Mouse (Mus musculus): ENCODE data around the gene AY074887. TPM values are rescaled to one million over a fixed set of nuclear protein-coding genes. Genes with fewer than 3 reads are reported as not detected.

The AY074887 gene
- total and polyA plus RNA-seq, 2 experiments from 2014 or later, result 0.98 TPM; not detected in 1

GRCm38 (mm10) chr9:54918191-54918590 is 32.6 kb downstream of the AY074887 start:
- no peak overlapping the region for H3K27ac ChIP-seq
- no peaks in the 10 kb centered on the region for H3K9me3 ChIP-seq (ENCODE audit: low read length)
- WGBS, result 83% methylated on average over 2 of the region's 2 CpGs
- H3K9ac ChIP-seq (replicated peaks; ENCODE audit: low read length), result no peak overlapping the region
- no peaks in the 10 kb centered on the region for H3K27me3 ChIP-seq (ENCODE audit: insufficient read depth, low read length)
- DNase-seq (ENCODE audit: low spot score) (no peak), ATAC-seq (no peak)
- no peaks in the 10 kb centered on the region for H3K36me3 ChIP-seq (ENCODE audit: insufficient read depth, low read length)
- no peak overlapping the region for H3K4me3 ChIP-seq (ENCODE audit: low read length)
- no peak for TF ChIP-seq CTCF (IDR thresholded peaks at IDR 0.05; ENCODE audit: low read depth)
- H3K4me2 ChIP-seq (ENCODE audit: low read depth, low read length), result peak overlapping the region; percentile 94; the same call in 1 of the 2 replicates
- H3K4me1 ChIP-seq (ENCODE audit: insufficient read depth, low read length), result no peaks in the 10 kb centered on the region

GRCm38 (mm10) chr9:54917010-54917677 is 33.7 kb downstream of the AY074887 start, which contains the start of gene Hykk:
Hykk (plus strand) TSS chr9:54917283.
- Histone ChIP-seq H3K9me3 (ENCODE audit: low read length) (no peaks in the 10 kb centered on the region), H3K27ac (peak within 1 kb of the TSS; percentile 15; the same call in 1 of the 2 replicates), H3K4me3 (ENCODE audit: low read length) (peak within 1 kb of the TSS; percentile 76), H3K4me1 (ENCODE audit: insufficient read depth, low read length) (no peaks in the 10 kb centered on the region), H3K36me3 (ENCODE audit: insufficient read depth, low read length) (no peaks in the 10 kb centered on the region), H3K9ac (replicated peaks; ENCODE audit: low read length) (peak within 1 kb of the TSS; percentile 61), H3K27me3 (ENCODE audit: insufficient read depth, low read length) (no peaks in the 10 kb centered on the region), H3K4me2 (ENCODE audit: low read depth, low read length) (peak within 1 kb of the TSS; percentile 94)
- no peak for TF ChIP-seq CTCF (IDR thresholded peaks at IDR 0.05; ENCODE audit: low read depth)
- DNase-seq (ENCODE audit: low spot score) (peak; percentile 96), ATAC-seq (peak; percentile 100)
- WGBS, result under 1% methylated on average over 34 of the region's 34 CpGs

GRCm38 (mm10) chr9:54916401-54916800 is 34.4 kb downstream of the AY074887 start:
- no peak overlapping the region for H3K27ac ChIP-seq
- H3K9ac ChIP-seq (replicated peaks; ENCODE audit: low read length), result no peak overlapping the region
- no peaks in the 10 kb centered on the region for H3K4me1 ChIP-seq (ENCODE audit: insufficient read depth, low read length)
- no peak for TF ChIP-seq CTCF (IDR thresholded peaks at IDR 0.05; ENCODE audit: low read depth)
- no peaks in the 10 kb centered on the region for H3K9me3 ChIP-seq (ENCODE audit: low read length)
- no peaks in the 10 kb centered on the region for H3K27me3 ChIP-seq (ENCODE audit: insufficient read depth, low read length)
- no peak for ATAC-seq
- H3K4me3 ChIP-seq (ENCODE audit: low read length), result peak overlapping the region; percentile 76
- WGBS, result 71% methylated on average over 8 of the region's 8 CpGs
- no peaks in the 10 kb centered on the region for H3K36me3 ChIP-seq (ENCODE audit: insufficient read depth, low read length)
- H3K4me2 ChIP-seq (ENCODE audit: low read depth, low read length), result peak overlapping the region; percentile 94
- DNase-seq (ENCODE audit: low spot score), result no peak

GRCm38 (mm10) chr9:54915576-54915975 is 35.2 kb downstream of the AY074887 start:
- 73% methylated on average over 7 of the region's 7 CpGs for WGBS
- no peaks in the 10 kb centered on the region for H3K9me3 ChIP-seq (ENCODE audit: low read length)
- H3K4me2 ChIP-seq (ENCODE audit: low read depth, low read length), result no peak overlapping the region
- DNase-seq (ENCODE audit: low spot score), result no peak
- H3K4me3 ChIP-seq (ENCODE audit: low read length), result no peak overlapping the region
- H3K4me1 ChIP-seq (ENCODE audit: insufficient read depth, low read length), result no peaks in the 10 kb centered on the region
- H3K27me3 ChIP-seq (ENCODE audit: insufficient read depth, low read length), result no peaks in the 10 kb centered on the region
- no peak overlapping the region for H3K27ac ChIP-seq
- no peak for ATAC-seq
- no peak overlapping the region for H3K9ac ChIP-seq (replicated peaks; ENCODE audit: low read length)
- no peaks in the 10 kb centered on the region for H3K36me3 ChIP-seq (ENCODE audit: insufficient read depth, low read length)
- no peak for TF ChIP-seq CTCF (IDR thresholded peaks at IDR 0.05; ENCODE audit: low read depth)

- peaks cover 21% of the 10 kb centered on the region; the same call in 1 of the 2 replicates for H3K36me3 ChIP-seq (ENCODE audit: insufficient read depth, low read length)
- no peak for ATAC-seq
Measured at GRCm38 (mm10) chr9:54909446-54909845, 41.4 kb downstream of the AY074887 start.

More at GRCm38 (mm10) chr9:54909446-54909845, 41.4 kb downstream of the AY074887 start:
- WGBS, result 94% methylated on average over 5 of the region's 5 CpGs
- no peak for TF ChIP-seq CTCF (IDR thresholded peaks at IDR 0.05; ENCODE audit: low read depth)
- no peak for DNase-seq (ENCODE audit: low spot score)
- H3K27ac ChIP-seq, result no peak overlapping the region
- H3K4me1 ChIP-seq (ENCODE audit: insufficient read depth, low read length), result no peaks in the 10 kb centered on the region
- H3K9me3 ChIP-seq (ENCODE audit: low read length), result no peaks in the 10 kb centered on the region
- no peak overlapping the region for H3K4me2 ChIP-seq (ENCODE audit: low read depth, low read length)
- H3K9ac ChIP-seq (replicated peaks; ENCODE audit: low read length), result no peak overlapping the region
- no peaks in the 10 kb centered on the region for H3K27me3 ChIP-seq (ENCODE audit: insufficient read depth, low read length)
- no peak overlapping the region for H3K4me3 ChIP-seq (ENCODE audit: low read length)

Other genes with a start within 250 kb of the AY074887 start
- 35.6 and 37.9 TPM in 2 replicates for gene Wdr61, start 216.5 kb downstream of the AY074887 start, total RNA-seq (2014; rRNA removed)
- gene Wdr61, start 216.5 kb downstream of the AY074887 start, polyA plus RNA-seq (2015; fragmentation: Nextera tagmentation; extraction: Ambion mirVana), result 88.5 and 96.7 TPM in 2 replicates
- 86.4 and 140 TPM in 2 replicates for gene Crabp1, start 186.2 kb downstream of the AY074887 start, total RNA-seq (2014; rRNA removed)
- gene Crabp1, start 186.2 kb downstream of the AY074887 start, polyA plus RNA-seq (2015; fragmentation: Nextera tagmentation; extraction: Ambion mirVana), result 155 and 166 TPM in 2 replicates
- 31.4 and 34.2 TPM in 2 replicates for gene Ireb2, start 87.2 kb downstream of the AY074887 start, total RNA-seq (2014; rRNA removed)
- gene Ireb2, start 87.2 kb downstream of the AY074887 start, polyA plus RNA-seq (2015; fragmentation: Nextera tagmentation; extraction: Ambion mirVana), result 18.4 and 18.6 TPM in 2 replicates
- gene Hykk, start 33.7 kb downstream of the AY074887 start, total RNA-seq (2014; rRNA removed), result 2.0 and 2.7 TPM in 2 replicates
- gene Hykk, start 33.7 kb downstream of the AY074887 start, polyA plus RNA-seq (2015; fragmentation: Nextera tagmentation; extraction: Ambion mirVana), result 1.6 and 2.1 TPM in 2 replicates
- gene Psma4, start 208 bp downstream of the AY074887 start, total RNA-seq (2014; rRNA removed), result 164 and 174 TPM in 2 replicates
- 249 and 261 TPM in 2 replicates for gene Psma4, start 208 bp downstream of the AY074887 start, polyA plus RNA-seq (2015; fragmentation: Nextera tagmentation; extraction: Ambion mirVana)
- 3.6 and 4.8 TPM in 2 replicates for gene Chrna5, start 29.9 kb upstream of the AY074887 start, total RNA-seq (2014; rRNA removed)
- gene Chrna5, start 29.9 kb upstream of the AY074887 start, polyA plus RNA-seq (2015; fragmentation: Nextera tagmentation; extraction: Ambion mirVana), result 2.4 and 2.8 TPM in 2 replicates
- gene Chrna3, start 75.6 kb upstream of the AY074887 start, total RNA-seq (2014; rRNA removed), result 5.6 and 7.5 TPM in 2 replicates
- gene Chrna3, start 75.6 kb upstream of the AY074887 start, polyA plus RNA-seq (2015; fragmentation: Nextera tagmentation; extraction: Ambion mirVana), result 14.6 and 15.8 TPM in 2 replicates
- 2.6 and 3.1 TPM in 2 replicates for gene Chrnb4, start 97.8 kb upstream of the AY074887 start, total RNA-seq (2014; rRNA removed)
- 2.2 and 2.4 TPM in 2 replicates for gene Chrnb4, start 97.8 kb upstream of the AY074887 start, polyA plus RNA-seq (2015; fragmentation: Nextera tagmentation; extraction: Ambion mirVana)
- gene Ube2q2, start 197.9 kb upstream of the AY074887 start, total RNA-seq (2014; rRNA removed), result 23.5 and 24.7 TPM in 2 replicates
- 33.0 and 35.5 TPM in 2 replicates for gene Ube2q2, start 197.9 kb upstream of the AY074887 start, polyA plus RNA-seq (2015; fragmentation: Nextera tagmentation; extraction: Ambion mirVana)